Mouse (Mus musculus) embryonic fibroblast, embryonic 13.5 days (primary cell): Measurements from ENCODE around the gene Idua. TPM values are rescaled to one million over a fixed set of nuclear protein-coding genes. Genes with fewer than 3 reads are reported as not detected.

Experiments
- H3K27ac ChIP-seq: 2 replicates; pipeline ENCODE4 v1.5.1; 2012; ENCODE audit warnings: low read length, control low read depth, inconsistent platforms; ENCODE audit not compliant: insufficient read depth
- H3K4me1 ChIP-seq: 2 replicates; pipeline ENCODE4 v1.6.1; 2011; ENCODE audit warnings: low read length; ENCODE audit not compliant: control insufficient read depth, insufficient read depth
- H3K4me3 ChIP-seq: 2 replicates; pipeline ENCODE4 v1.5.1; 2011; ENCODE audit warnings: mild to moderate bottlenecking, control low read depth, low read length; ENCODE audit not compliant: insufficient read depth
- CTCF ChIP-seq: IDR thresholded peaks from 2 replicates; pipeline ENCODE4 v1.5.1; 2011; ENCODE audit warnings: mild to moderate bottlenecking, control low read depth, low read length, moderate library complexity, borderline replicate concordance; ENCODE audit not compliant: insufficient read depth
- POLR2A ChIP-seq: IDR thresholded peaks from 2 replicates; pipeline ENCODE4 v1.6.1; 2011; ENCODE audit warnings: low read depth, mild to moderate bottlenecking, control low read depth, low read length, moderate library complexity
- polyA plus RNA-seq: library from polyadenylated mRNA; stranded (reverse); fragments of >200 nt; gene quantifications from 2 replicates; pipeline ENCODE4 v1.2.4, GENCODE M21; 2011; ENCODE audit warnings: low read depth; ENCODE audit not compliant: missing spikeins, insufficient read length

Gene Idua
- polyA plus RNA-seq, 1 experiment = 17.9 TPM

DNA sequence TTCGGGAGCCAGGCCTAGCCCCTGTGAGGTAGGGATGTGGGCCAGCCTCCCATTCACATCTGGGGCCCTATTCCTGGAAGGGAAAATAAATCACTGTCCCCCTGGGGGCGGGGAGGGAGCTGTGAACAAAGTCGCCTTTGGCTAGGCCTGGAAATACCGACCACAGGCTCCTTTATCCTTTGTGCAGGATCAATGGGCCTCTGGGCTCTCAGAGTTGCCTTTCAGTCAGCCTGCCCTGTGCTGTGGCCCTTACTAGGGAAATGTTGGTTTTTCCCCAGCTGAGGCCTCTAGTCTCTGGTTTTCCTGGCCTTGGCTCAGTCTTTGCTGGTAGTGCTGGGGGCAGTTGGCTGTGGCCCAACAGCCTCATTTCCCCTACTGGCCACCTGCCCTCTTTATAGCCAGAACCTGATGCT is 37.2 kb downstream of the Idua start:
- Histone ChIP-seq H3K4me3 (no peak overlapping the region), H3K27ac (0 out of 2 replicates have a peak overlapping the region, but pooled peaks have one; percentile 20), H3K4me1 (no peaks in the 10 kb centered on the region)
- no peak for TF ChIP-seq CTCF
- no peak for TF ChIP-seq POLR2A

DNA sequence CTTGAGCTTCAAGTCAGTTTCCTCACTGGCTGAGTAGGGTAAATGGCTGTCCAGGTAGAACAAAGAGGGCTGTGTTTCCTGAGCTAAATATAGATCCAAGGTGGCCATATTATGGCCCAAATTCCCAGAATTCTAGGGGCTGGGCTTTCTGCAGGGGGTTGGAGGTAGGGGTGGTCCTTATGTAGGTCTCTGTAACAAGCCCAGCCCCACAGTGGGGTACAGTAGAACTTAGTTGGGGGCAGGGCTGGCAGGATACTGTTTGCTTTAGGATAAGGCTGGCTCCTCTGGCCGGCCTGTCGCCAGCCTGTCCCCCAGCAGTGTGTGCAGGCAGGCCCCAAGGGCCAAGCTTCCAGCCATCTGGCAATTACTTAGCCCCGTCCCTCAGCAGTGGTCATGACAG is 40.2 kb downstream of the Idua start:
- Histone ChIP-seq H3K4me1 (no peaks in the 10 kb centered on the region), H3K4me3 (no peak overlapping the region), H3K27ac (no peak overlapping the region)
- no peak for TF ChIP-seq CTCF
- no peak for TF ChIP-seq POLR2A

DNA sequence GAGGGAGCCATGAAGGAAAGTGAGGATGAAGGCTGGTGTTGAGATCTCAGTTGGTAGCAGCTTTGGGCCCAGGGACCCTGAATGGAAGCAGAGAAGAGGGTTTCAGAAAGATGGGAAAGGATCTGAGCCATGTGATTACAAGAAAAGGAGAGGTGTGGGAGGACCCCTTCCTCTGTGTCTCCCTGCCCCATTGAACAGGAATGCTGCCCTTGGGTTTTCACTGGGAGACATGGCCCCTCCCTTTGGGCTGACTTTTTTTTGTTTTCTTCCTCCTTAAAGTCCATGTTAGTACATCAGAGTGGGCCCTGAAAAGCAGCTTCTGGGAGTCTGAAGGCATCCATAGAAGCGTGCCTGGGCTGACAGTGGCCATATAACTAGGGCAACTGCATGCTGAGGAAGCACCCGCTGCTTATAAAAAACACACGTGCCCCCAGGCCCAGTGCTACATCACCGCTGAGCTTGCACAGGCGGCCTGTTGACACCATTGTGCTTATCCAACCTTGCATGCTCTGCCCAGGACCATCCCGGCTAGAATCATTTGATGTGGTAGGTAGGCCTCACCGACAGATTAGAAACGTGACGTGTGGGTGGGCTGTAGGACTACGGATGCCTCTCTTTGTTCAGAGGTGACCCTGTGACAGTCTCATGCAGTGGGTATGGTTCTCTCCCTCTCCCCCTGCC is 41.4 kb downstream of the Idua start:
- Histone ChIP-seq H3K4me3 (no peak overlapping the region), H3K27ac (no peak overlapping the region), H3K4me1 (no peaks in the 10 kb centered on the region)
- TF ChIP-seq CTCF (no peak), POLR2A (no peak)

DNA sequence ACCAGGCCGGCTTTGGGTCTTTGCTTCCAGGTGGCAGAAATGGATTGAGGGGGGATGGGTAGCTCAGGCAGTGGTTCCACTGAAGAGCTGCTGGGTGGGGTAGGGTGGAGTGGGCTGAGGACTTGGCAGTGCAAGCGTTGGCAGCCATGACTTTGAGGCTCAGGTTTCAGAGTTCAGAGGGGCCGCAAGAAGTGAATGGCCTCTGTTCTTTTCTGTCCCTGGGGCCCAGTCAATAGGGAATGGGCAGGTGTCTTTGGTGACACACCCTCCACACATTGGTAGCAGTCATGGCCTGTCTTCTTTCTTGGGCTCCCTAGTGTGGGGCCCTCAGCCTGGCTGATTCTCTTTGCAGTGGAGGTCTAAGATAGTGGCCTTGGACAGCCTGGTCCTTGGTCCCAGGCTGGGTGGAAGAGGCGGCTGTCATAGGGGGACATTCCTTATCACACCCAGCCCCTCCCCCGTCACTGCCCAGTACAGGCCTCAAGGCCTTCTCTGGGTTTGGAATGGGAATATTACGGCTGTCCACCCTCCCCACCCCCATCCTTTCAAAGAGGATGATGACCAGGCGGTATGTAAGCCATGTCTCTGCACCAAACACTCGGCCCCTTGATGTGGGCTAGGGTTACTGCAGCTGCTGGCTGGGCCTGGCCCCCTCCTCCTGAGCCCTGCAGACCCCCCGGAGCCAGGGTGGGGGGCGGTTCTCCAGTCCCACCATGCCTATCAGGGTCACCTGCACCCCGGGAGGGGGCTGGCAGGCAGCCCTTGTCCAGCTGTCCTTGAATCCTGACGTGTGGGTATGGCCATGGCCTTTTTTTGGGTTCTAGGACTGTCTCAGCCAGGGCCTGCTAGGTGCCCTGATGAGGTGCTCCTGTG is 43.9 kb downstream of the Idua start:
- no peak overlapping the region for H3K4me3 ChIP-seq
- TF ChIP-seq CTCF = no peak
- TF ChIP-seq POLR2A = no peak
- no peaks in the 10 kb centered on the region for H3K4me1 ChIP-seq
- no peak overlapping the region for H3K27ac ChIP-seq

DNA sequence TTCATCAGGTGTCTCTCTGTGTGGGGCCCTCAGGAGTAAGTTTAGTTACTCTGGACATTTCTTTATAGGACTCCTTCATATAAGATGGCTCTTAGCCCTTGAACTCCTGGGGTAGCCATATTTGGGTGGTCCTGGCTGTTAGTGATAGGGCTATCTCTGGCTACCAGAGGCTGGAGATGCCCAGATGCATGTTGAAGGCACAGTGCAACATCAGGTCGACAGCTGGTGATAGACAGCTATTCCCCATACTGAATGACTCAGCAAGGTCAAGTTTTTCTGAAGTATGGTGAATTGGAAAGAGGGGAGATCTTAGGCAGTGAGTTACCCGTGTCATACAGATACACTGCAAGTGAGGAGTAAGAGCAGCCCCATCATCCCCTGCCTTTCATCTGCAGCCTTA is 47.6 kb downstream of the Idua start:
- Histone ChIP-seq H3K4me1 (no peaks in the 10 kb centered on the region), H3K4me3 (no peak overlapping the region), H3K27ac (no peak overlapping the region)
- TF ChIP-seq POLR2A = no peak
- TF ChIP-seq CTCF = no peak

DNA sequence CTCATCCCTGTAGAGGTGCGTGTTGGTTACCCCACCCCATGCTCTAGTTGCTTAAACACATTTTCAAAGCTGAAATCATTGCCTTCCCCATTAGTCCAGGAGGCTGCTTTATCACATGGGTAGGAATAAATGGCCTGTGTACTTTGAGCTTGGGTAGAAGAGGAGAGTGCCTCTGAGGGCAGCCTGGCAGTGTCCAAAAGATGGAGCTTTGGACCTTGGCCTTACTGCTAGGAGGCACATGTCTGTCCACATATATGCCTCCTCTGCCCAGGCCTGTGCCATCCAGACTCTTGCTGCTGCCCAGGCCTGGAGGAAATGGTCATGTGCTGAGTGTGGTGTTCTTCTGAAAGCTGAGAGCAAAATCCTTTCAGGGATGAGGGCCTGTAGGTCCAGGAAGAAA is 48.3 kb downstream of the Idua start:
- H3K4me1 ChIP-seq = no peaks in the 10 kb centered on the region
- no peak for TF ChIP-seq CTCF
- no peak for TF ChIP-seq POLR2A

DNA sequence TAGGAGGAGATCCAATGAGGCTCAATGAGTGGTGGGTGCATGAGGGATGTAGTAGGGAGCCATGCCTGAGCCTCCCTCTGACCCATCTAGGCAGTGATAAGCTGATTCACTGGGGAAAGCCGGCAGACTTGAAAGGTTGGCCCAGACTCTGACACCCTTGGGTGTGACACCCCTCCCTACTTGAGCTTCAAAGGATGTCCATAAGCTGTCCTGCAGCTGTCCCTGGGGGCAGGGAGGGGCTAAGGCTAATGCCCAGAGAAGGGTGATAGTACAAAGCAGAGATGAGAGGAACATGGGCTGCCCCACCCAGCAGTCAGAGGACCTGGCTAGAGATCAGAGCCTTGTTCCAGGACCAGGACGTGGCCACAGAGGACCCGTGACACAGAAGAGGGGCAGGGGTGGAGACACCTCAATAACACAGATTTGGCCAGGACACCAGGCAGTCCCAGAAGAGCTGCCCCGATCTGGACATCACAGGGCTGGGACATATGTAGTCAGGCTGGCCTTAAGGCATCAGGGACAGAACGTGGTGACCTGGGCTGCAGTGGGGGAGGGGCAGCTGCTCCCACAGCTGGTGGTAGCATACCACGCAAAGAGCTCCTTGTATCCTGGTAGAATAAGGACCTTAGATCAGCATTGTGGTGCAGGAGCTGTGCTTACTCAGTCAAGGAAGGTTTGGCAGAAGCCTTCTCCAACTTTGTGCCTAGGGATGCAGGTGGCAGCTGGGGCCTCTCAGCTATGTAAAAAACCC is 49.0 kb downstream of the Idua start:
- Histone ChIP-seq H3K4me3 (no peak overlapping the region), H3K27ac (no peak overlapping the region), H3K4me1 (no peaks in the 10 kb centered on the region)
- TF ChIP-seq CTCF = no peak
- TF ChIP-seq POLR2A = no peak

More for the DNA sequence above, 48.3 kb downstream of the Idua start:
- no peak overlapping the region for H3K4me3 ChIP-seq
- no peak overlapping the region for H3K27ac ChIP-seq

DNA sequence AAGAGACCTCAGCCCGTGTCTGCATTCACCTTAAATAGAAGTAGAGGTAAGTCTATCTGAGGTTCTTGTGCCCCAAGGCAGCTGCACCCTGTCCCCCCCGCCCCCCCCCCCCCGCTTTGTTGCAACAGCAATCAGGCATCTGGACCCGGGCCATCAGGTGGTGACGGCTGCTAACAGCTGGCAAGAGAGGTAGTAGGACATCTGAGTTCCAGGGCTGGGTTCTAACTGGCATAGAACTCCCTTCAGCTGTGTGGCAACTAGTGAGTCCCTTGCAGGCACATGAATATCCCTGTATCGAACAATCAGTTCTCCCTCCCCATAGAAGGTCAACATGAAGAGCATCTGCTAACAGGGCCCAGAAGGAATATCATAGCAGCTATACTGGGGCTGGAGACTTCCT is 51.8 kb downstream of the Idua start:
- no peaks in the 10 kb centered on the region for H3K4me1 ChIP-seq
- no peak overlapping the region for H3K27ac ChIP-seq
- no peak for TF ChIP-seq POLR2A
- no peak for TF ChIP-seq CTCF
- H3K4me3 ChIP-seq = no peak overlapping the region

DNA sequence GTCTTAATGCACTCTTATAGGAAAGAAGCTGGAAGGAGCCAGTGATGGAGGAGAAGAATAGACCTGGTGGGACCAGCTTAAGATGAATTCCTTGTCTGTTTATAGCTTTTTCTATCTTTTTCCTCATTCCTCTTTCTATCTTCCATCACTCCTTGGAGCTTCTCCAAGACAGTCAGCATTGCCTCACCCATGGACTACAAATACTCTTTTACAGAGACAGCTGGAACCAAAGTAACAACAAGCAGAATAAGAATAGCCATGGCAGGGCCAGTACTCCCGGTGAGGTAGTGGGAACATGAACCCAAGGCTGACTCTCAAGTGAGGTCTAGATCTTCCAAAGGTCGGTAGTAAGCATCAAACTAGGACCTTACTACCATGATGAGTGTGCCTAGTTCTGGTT is 53.0 kb downstream of the Idua start:
- no peak for TF ChIP-seq CTCF
- TF ChIP-seq POLR2A = no peak
- H3K27ac ChIP-seq = no peak overlapping the region

DNA sequence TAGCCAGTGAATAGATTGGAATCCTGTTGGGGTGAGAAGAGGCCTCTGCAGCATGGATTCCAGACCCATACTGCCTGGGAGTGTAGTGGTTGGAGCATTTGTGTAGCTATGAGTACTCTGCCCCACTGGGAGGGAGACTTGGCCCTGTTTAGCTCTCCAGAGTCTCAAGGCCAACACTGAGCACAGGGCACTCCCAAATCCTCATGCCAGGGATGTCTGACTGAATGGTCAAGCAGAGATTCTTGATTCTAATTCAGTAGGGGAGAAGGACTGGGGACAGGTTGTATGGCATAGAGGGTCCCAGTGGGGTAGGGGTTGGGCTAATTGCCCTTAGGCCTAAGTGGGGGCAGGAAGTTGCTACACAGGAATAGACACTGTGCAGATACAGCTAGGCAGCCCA is 53.6 kb downstream of the Idua start:
- Histone ChIP-seq H3K4me1 (no peaks in the 10 kb centered on the region), H3K27ac (no peak overlapping the region), H3K4me3 (no peak overlapping the region)
- TF ChIP-seq POLR2A (no peak), CTCF (no peak)

More for the DNA sequence above, 53.0 kb downstream of the Idua start:
- H3K4me3 ChIP-seq = no peak overlapping the region
- H3K4me1 ChIP-seq = no peaks in the 10 kb centered on the region
